Mouse (Mus musculus): ENCODE measurements around the gene Gm13287.
"Not testable (repeated sequence)": the region's sequence is repeated elsewhere in the genome, so short reads cannot be mapped to it uniquely, and the experiment has no call there.

Gm13287 gene

GRCm38 (mm10) chr4:88802954-88803353 lies at the start of gene Gm13287:
Gene Gm13287, plus strand, starts transcription at chr4:88803254.
- DNase-seq (ENCODE audit: low spot score): not testable (repeated sequence)

- DNase-seq (ENCODE audit: low spot score): peak; percentile 78
Measured at GRCm38 (mm10) chr4:88754818-88755340, 48.2 kb upstream of the Gm13287 start, which contains the start of gene Gm13271. Gene Gm13271, plus strand, starts transcription at chr4:88754868.

GRCm38 (mm10) chr4:88756581-88757513 lies 46.2 kb upstream of the Gm13287 start:
- not testable (repeated sequence) for DNase-seq (ENCODE audit: low spot score)

GRCm38 (mm10) chr4:88757628-88758031 lies 45.4 kb upstream of the Gm13287 start:
- DNase-seq (ENCODE audit: low spot score): peak; percentile 86

GRCm38 (mm10) chr4:88758751-88759150 lies 44.3 kb upstream of the Gm13287 start:
- DNase-seq (ENCODE audit: low spot score): not testable (repeated sequence)

- peak; percentile 39 for DNase-seq (ENCODE audit: low spot score)
Measured at GRCm38 (mm10) chr4:88759610-88760268, 43.3 kb upstream of the Gm13287 start, which contains the start of gene Gm13283. Gene Gm13283, plus strand, starts transcription at chr4:88760119.

- DNase-seq (ENCODE audit: low spot score): peak; percentile 81
Measured at GRCm38 (mm10) chr4:88760431-88760830, 42.6 kb upstream of the Gm13287 start.

GRCm38 (mm10) chr4:88761776-88762175 lies 41.3 kb upstream of the Gm13287 start:
- peak; percentile 74 for DNase-seq (ENCODE audit: low spot score)

GRCm38 (mm10) chr4:88762341-88762740 lies 40.7 kb upstream of the Gm13287 start:
- DNase-seq (ENCODE audit: low spot score): peak; percentile 28

GRCm38 (mm10) chr4:88763384-88764018 lies 39.6 kb upstream of the Gm13287 start:
- peak; percentile 69 for DNase-seq (ENCODE audit: low spot score)

- not testable (repeated sequence) for DNase-seq (ENCODE audit: low spot score)
Measured at GRCm38 (mm10) chr4:88773534-88773933, 29.5 kb upstream of the Gm13287 start, which contains the start of gene Gm13290. Gene Gm13290, plus strand, starts transcription at chr4:88773834.

- DNase-seq (ENCODE audit: low spot score): not testable (repeated sequence)
Measured at GRCm38 (mm10) chr4:88776622-88777021, 26.4 kb upstream of the Gm13287 start, which contains the start of gene Gm13289. Gene Gm13289, plus strand, starts transcription at chr4:88776922.

- DNase-seq (ENCODE audit: low spot score): not testable (repeated sequence)
Measured at GRCm38 (mm10) chr4:88779550-88779949, 23.5 kb upstream of the Gm13287 start, which contains the start of gene Gm13272. Gene Gm13272, plus strand, starts transcription at chr4:88779850.

GRCm38 (mm10) chr4:88780320-88780719 lies 22.7 kb upstream of the Gm13287 start:
- DNase-seq (ENCODE audit: low spot score): not testable (repeated sequence)

- not testable (repeated sequence) for DNase-seq (ENCODE audit: low spot score)
Measured at GRCm38 (mm10) chr4:88781831-88782230, 21.2 kb upstream of the Gm13287 start, which contains the start of gene Ifnz. Gene Ifnz, plus strand, starts transcription at chr4:88782131.

- not testable (repeated sequence) for DNase-seq (ENCODE audit: low spot score)
Measured at GRCm38 (mm10) chr4:88782335-88782734, 20.7 kb upstream of the Gm13287 start.

- DNase-seq (ENCODE audit: low spot score): not testable (repeated sequence)
Measured at GRCm38 (mm10) chr4:88785409-88785808, 17.6 kb upstream of the Gm13287 start, which contains the start of gene Gm13276. Gene Gm13276, plus strand, starts transcription at chr4:88785709.

GRCm38 (mm10) chr4:88788402-88788801 lies 14.7 kb upstream of the Gm13287 start, which contains the start of gene Gm13277:
Gene Gm13277, plus strand, starts transcription at chr4:88788632.
- DNase-seq (ENCODE audit: low spot score): peak; percentile 62

- DNase-seq (ENCODE audit: low spot score): not testable (repeated sequence)
Measured at GRCm38 (mm10) chr4:88791250-88791649, 11.8 kb upstream of the Gm13287 start, which contains the start of gene Gm13278. Gene Gm13278, plus strand, starts transcription at chr4:88791550.

GRCm38 (mm10) chr4:88793936-88794675 lies 8.9 kb upstream of the Gm13287 start, which contains the start of gene Gm13275:
Gene Gm13275, plus strand, starts transcription at chr4:88794487.
- DNase-seq (ENCODE audit: low spot score): peak; percentile 70
